Mouse (Mus musculus): ENCODE results near the gene Rnf144b. TPM values are rescaled to one million over a fixed set of nuclear protein-coding genes. Genes with fewer than 3 reads are reported as not detected.
A peak's percentile ranks its signal among the peaks of the same experiment; 100 is the strongest.

The Rnf144b gene
- polyA plus RNA-seq, 1 experiment from 2014 or later = 4.4 TPM

DNA sequence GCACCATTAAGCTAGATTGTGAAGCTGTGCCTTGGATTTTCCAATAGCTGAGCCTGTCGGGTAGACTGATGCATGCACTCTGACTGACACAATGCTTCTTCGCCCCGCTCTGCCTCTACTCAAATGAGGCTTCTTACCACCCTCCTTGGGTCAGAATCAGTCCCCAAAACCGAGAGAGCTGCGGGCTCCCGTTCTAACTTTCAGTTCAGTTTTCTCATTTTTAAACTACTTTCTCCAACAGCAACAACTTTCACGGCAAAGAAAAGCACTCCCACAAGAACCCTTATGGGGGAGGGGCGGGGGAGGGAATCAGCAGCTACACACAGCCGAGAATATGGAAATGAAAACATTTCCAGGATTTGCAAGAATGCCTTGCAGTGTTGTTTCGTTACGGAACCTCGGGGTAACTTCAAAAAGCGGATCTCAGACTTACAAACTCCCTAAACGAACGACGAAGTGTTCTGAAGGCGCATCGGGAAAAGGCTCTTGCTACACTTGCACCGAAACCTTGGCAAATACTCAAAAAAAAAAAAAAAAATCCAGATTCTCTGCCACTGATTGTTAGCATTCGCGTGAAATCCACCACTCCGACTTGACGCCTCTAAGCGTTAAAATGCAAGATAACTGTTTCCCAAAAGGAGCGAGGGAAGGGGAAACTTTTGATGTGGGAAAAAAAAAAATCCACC is 17.5 kb upstream of the Rnf144b start:
- Histone ChIP-seq H3K9ac (peak overlapping the region; percentile 94), H3K4me3 (peak overlapping the region; percentile 79), H3K4me2 (peak overlapping the region; percentile 54), H3K36me3 (peaks cover 8% of the 10 kb centered on the region; the same call in 1 of the 2 replicates), H3K4me1 (peaks cover 14% of the 10 kb centered on the region), H3K27me3 (no peaks in the 10 kb centered on the region), H3K27ac (peak overlapping the region; percentile 100), H3K9me3 (no peaks in the 10 kb centered on the region)
- under 1% methylated on average over 25 of the region's 25 CpGs for WGBS
- ATAC-seq (ENCODE audit: insufficient number of reproducible peaks, low FRiP score, low TSS enrichment, low read depth) = no peak

DNA sequence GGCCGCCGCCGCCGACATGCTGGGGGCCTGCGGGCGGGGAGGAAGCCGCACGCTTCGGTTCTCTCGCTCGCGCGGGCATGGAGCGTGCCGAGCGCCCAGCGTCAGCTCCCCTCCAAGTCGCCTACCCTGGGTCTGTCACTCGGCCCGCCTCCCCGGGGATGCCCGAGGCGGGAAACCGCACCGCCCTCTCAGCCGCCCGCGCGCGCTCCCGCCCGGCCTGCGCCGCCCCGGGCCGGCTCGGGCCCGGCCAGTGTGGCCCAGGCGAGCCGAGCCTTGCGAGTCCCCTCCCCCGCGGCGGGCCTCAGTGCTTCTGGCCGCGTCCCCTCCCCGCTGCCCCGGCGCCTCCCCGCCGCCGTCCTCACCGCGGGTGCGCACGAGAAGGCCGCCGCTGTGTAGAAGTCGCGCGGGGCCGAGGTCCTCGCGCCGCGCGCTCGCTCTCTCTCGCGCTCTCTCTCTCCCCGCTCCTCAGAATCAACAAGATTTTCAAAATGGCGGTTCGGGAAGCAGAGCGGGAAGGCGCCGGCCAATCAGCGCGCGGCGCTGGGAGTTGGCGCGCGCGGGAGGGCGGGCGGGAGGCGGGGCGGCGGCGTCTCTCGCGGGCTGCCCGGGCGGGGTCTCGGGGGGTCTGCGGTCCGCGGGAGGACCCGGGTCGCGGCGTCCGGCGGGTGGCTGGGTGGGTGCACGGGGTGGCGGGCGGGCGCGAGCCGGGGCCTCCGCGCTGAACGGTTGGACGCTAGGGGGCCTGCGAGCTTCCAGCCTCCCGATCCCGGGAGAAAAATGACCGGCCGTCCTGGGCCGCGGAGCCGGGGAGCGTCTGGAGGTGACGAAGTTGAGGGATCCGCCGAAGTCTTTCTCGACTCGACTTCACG is 16.5 kb upstream of the Rnf144b start, which contains the start of gene Dek:
Dek (minus strand) TSS at position 491 of the 869 bp plus-strand sequence.
- peak within 1 kb of the TSS; percentile 94 for H3K9ac ChIP-seq
- H3K4me1 ChIP-seq = peaks cover 14% of the 10 kb centered on the region
- peak within 1 kb of the TSS; percentile 79 for H3K4me3 ChIP-seq
- ATAC-seq (ENCODE audit: insufficient number of reproducible peaks, low FRiP score, low TSS enrichment, low read depth) = peak; percentile 91
- H3K36me3 ChIP-seq = 0 out of 2 replicates have a peak, but pooled peaks cover 4% of the 10 kb centered on the region
- no peaks in the 10 kb centered on the region for H3K27me3 ChIP-seq
- WGBS = under 1% methylated on average over 124 of the region's 129 CpGs
- H3K4me2 ChIP-seq = peak within 1 kb of the TSS; percentile 57
- no peaks in the 10 kb centered on the region for H3K9me3 ChIP-seq
- peak within 1 kb of the TSS; percentile 100 for H3K27ac ChIP-seq

DNA sequence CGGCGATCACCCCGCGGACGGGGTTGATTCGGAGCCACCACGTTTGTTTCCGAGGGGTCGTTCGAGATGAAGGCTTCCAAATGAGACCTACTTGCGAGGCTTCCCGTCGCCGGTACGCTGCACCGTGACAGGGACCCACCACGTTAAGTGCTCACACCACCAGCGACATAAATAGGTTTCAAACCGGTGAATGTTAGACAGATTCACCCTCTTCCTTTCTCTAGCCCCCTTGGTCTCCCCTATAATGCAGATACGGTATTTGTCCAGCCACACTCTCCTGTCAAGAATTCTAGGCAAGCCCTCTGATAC is 15.9 kb upstream of the Rnf144b start:
- H3K9ac ChIP-seq = peak overlapping the region; percentile 94
- no peaks in the 10 kb centered on the region for H3K27me3 ChIP-seq
- H3K4me1 ChIP-seq = peaks cover 14% of the 10 kb centered on the region
- 0 out of 2 replicates have a peak, but pooled peaks cover 4% of the 10 kb centered on the region for H3K36me3 ChIP-seq
- peak overlapping the region; percentile 57 for H3K4me2 ChIP-seq
- H3K27ac ChIP-seq = peak overlapping the region; percentile 100
- H3K4me3 ChIP-seq = peak overlapping the region; percentile 79
- under 1% methylated on average over 20 of the region's 20 CpGs for WGBS
- H3K9me3 ChIP-seq = no peaks in the 10 kb centered on the region
- peak; percentile 9; the same call in 1 of the 2 replicates for ATAC-seq (ENCODE audit: insufficient number of reproducible peaks, low FRiP score, low TSS enrichment, low read depth)

DNA sequence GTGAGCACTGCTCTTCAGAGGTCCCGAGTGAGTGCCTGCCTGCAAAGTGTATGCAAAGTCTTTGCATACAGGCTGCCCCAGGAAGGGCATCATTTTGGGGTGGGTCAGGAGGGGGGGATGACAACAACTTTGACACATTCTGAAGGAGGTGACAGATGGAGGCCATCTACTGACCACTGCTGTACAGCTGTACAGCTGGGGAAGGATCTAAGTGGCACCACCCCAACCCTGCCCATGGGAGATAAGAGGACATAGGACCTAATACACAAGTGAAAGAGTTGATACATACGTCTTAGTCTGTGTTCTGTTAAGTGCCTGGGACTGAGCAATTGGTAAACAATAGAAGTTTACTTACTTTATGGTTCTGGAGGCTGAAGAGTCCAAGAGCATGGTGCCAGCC is 13.2 kb upstream of the Rnf144b start:
- no peaks in the 10 kb centered on the region for H3K36me3 ChIP-seq
- no peak overlapping the region for H3K4me2 ChIP-seq
- H3K4me1 ChIP-seq = peaks cover 1% of the 10 kb centered on the region
- H3K27me3 ChIP-seq = no peaks in the 10 kb centered on the region
- H3K27ac ChIP-seq = no peak overlapping the region
- WGBS = 76% methylated on average over 2 of the region's 2 CpGs
- H3K4me3 ChIP-seq = no peak overlapping the region
- H3K9ac ChIP-seq = no peak overlapping the region
- H3K9me3 ChIP-seq = no peaks in the 10 kb centered on the region
- no peak for ATAC-seq (ENCODE audit: insufficient number of reproducible peaks, low FRiP score, low TSS enrichment, low read depth)

DNA sequence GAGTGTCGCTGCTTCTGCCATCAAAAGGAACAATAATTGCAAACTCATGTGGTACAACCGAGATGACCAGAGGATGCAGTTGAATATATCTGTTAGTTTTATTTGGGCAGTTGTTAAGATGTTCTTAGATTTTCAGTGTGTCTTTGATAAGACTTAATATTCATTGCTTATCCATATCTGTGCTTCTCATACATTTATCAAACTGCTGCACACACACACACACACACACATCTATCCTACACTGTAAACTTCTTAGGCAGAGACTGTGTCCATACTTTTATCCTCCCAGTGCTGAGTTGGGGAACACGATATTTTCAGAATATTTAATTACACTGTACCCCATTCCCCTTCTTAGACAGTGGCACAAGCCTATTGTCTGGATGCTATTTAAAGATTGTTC is 11.3 kb upstream of the Rnf144b start:
- Histone ChIP-seq H3K4me3 (no peak overlapping the region), H3K27ac (no peak overlapping the region), H3K36me3 (no peaks in the 10 kb centered on the region), H3K9me3 (no peaks in the 10 kb centered on the region), H3K9ac (no peak overlapping the region), H3K27me3 (no peaks in the 10 kb centered on the region), H3K4me2 (no peak overlapping the region), H3K4me1 (no peaks in the 10 kb centered on the region)
- WGBS = 84% methylated on average over 3 of the region's 3 CpGs
- no peak for ATAC-seq (ENCODE audit: insufficient number of reproducible peaks, low FRiP score, low TSS enrichment, low read depth)

DNA sequence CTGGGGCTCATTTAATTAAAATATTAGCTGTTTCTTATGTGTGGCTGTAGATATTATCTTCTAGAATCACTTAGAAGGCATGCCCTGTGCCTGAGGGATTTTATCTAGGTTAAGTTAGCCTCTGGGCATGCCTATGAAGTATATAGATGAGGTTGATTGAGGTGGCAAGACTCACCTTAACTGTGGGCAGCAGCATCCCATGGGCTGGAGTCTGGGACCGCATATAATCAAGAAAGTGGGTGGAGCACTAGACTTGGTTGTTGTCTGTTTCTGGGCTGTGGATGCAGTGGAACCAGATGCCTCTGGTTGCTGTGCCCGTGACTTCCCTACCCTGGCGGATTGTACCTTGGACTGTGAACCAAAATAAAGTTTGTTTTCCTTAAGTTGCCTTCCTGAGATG is 10.4 kb upstream of the Rnf144b start:
- no peaks in the 10 kb centered on the region for H3K27me3 ChIP-seq
- H3K9ac ChIP-seq = no peak overlapping the region
- ATAC-seq (ENCODE audit: insufficient number of reproducible peaks, low FRiP score, low TSS enrichment, low read depth) = no peak
- 73% methylated on average over 3 of the region's 3 CpGs for WGBS
- H3K4me3 ChIP-seq = no peak overlapping the region
- no peaks in the 10 kb centered on the region for H3K36me3 ChIP-seq
- H3K4me2 ChIP-seq = no peak overlapping the region
- no peak overlapping the region for H3K27ac ChIP-seq
- no peaks in the 10 kb centered on the region for H3K9me3 ChIP-seq
- H3K4me1 ChIP-seq = no peaks in the 10 kb centered on the region

DNA sequence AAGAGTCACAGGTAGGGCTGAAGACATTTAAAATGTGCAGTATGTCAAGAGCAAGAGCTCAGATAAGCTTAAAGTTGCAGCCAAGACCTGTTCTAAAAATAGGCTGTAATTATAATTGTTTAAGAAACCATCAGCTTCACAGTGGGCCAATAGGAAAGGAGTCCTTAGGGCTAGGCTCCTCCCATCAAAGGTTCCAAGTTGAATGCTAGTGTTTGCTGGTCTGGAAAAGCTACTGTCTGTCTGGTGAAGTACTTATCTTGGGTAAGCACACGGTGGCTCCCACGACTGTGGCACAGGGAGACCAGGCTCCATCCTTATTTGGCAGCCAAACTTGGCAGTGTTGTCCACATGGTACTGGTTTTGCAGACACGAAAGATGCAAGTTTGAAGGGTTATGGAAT is 9.5 kb upstream of the Rnf144b start:
- Histone ChIP-seq H3K4me1 (no peaks in the 10 kb centered on the region), H3K9me3 (no peaks in the 10 kb centered on the region), H3K9ac (no peak overlapping the region), H3K27me3 (no peaks in the 10 kb centered on the region), H3K4me2 (no peak overlapping the region), H3K27ac (no peak overlapping the region), H3K4me3 (no peak overlapping the region), H3K36me3 (no peaks in the 10 kb centered on the region)
- ATAC-seq (ENCODE audit: insufficient number of reproducible peaks, low FRiP score, low TSS enrichment, low read depth) = no peak
- 54% methylated on average over 3 of the region's 3 CpGs for WGBS

DNA sequence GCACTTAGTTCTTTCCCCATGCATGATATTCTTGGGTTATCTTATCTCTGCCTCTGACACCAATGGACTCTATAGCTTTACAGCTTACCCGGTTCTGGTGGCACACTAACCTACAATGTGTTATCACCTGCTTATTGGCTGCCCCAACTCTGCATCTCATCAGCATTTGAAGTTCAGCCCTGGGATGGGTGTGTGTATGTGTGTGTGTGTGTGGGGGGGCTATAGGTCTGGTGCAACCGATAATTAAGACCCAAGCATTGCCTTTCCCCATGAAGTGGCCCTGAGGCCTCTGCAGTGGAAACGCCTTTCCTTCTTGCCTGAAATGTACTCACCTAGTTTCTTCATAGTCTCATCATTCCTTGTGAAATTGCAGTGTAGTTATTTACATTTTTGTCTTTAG is 6.5 kb upstream of the Rnf144b start:
- WGBS = 77% methylated on average over 3 of the region's 3 CpGs
- H3K9me3 ChIP-seq = no peaks in the 10 kb centered on the region
- no peak overlapping the region for H3K4me3 ChIP-seq
- H3K9ac ChIP-seq = no peak overlapping the region
- H3K27me3 ChIP-seq = 0 out of 2 replicates have a peak, but pooled peaks cover 5% of the 10 kb centered on the region
- no peak overlapping the region for H3K27ac ChIP-seq
- no peak overlapping the region for H3K4me2 ChIP-seq
- H3K4me1 ChIP-seq = no peaks in the 10 kb centered on the region
- H3K36me3 ChIP-seq = no peaks in the 10 kb centered on the region
- ATAC-seq (ENCODE audit: insufficient number of reproducible peaks, low FRiP score, low TSS enrichment, low read depth) = no peak

DNA sequence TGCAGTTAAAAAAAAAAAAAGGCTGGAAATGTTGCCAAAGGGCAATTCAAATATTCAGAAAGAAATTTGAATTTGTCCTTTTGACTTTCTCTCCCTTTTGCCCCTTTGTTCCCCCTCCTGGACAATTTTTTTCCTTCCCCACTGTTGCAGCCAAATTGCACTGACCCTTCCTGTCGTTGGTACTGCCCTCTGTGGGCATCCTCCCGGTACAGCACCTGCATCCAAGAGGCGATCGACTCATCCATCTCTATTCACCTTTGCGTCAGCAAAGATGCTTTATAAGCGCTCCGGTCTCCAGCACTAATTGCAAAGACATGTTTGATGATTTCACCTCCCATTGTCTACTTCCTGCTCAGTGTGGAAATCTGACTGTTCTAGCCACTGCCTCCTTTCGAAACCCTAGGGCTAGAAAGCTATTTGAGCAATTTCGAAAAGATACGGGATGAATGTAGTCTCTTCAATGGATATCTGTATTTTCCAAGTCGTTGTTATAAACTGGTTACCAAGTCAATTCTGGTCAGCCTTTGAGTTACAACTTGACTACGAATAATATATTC is 1.0 kb upstream of the Rnf144b start:
- H3K4me3 ChIP-seq = 0 out of 2 replicates have a peak overlapping the region, but pooled peaks have one; percentile 53
- H3K27me3 ChIP-seq = peaks cover 20% of the 10 kb centered on the region
- H3K9me3 ChIP-seq = no peaks in the 10 kb centered on the region
- no peaks in the 10 kb centered on the region for H3K36me3 ChIP-seq
- no peak overlapping the region for H3K9ac ChIP-seq
- H3K27ac ChIP-seq = no peak overlapping the region
- WGBS = 37% methylated on average over 12 of the region's 12 CpGs
- H3K4me2 ChIP-seq = peak overlapping the region; percentile 90; the same call in 1 of the 2 replicates
- H3K4me1 ChIP-seq = peaks cover 16% of the 10 kb centered on the region
- ATAC-seq (ENCODE audit: insufficient number of reproducible peaks, low FRiP score, low TSS enrichment, low read depth) = no peak

DNA sequence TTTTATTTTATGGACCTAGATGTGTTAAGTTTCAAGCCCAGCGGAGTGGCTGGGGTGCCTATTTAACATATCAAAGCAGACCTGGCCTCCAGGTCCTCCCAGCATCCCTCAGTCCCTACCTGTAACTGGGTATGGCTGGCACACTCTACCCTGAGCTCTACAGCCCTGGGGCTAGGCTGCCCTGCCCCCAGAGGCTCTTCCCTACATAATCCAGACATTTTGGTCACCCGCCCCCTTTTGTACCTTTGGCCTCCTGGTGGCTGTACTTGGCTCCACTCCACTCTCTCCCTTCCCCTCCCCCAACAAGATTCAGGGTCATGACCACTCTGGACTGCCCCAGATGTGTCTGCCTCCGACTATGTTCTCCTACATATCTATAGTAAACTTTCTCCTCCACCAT is 2.0 kb downstream of the Rnf144b start:
- no peak overlapping the region for H3K4me3 ChIP-seq
- H3K9me3 ChIP-seq = no peaks in the 10 kb centered on the region
- H3K36me3 ChIP-seq = no peaks in the 10 kb centered on the region
- H3K4me1 ChIP-seq = peaks cover 16% of the 10 kb centered on the region
- WGBS = 49% methylated on average over 3 of the region's 3 CpGs
- no peak overlapping the region for H3K4me2 ChIP-seq
- peaks cover 20% of the 10 kb centered on the region for H3K27me3 ChIP-seq
- H3K27ac ChIP-seq = no peak overlapping the region
- H3K9ac ChIP-seq = no peak overlapping the region
- ATAC-seq (ENCODE audit: insufficient number of reproducible peaks, low FRiP score, low TSS enrichment, low read depth) = no peak

DNA sequence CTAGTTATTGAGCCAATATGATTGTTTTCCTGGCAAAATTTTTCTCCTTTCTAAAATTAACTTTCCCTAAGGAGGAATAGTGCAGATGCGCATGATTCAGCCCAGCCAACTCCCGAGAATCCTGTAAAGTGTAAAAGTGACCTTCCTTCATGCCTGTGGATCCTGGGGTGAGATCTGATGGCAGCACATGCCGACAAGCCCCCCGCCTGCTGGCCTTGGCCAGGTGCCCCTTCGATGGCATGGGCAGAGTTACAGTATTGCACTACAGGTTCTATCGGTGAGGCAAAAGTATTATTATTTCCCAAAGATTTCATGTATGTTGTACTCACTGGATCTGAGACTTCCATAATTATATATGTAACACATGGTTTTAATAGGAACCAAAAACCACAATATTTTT is 2.5 kb downstream of the Rnf144b start:
- Histone ChIP-seq H3K27me3 (peaks cover 20% of the 10 kb centered on the region), H3K9ac (no peak overlapping the region), H3K36me3 (no peaks in the 10 kb centered on the region), H3K4me1 (peaks cover 16% of the 10 kb centered on the region), H3K4me2 (no peak overlapping the region), H3K27ac (no peak overlapping the region), H3K9me3 (no peaks in the 10 kb centered on the region), H3K4me3 (no peak overlapping the region)
- no peak for ATAC-seq (ENCODE audit: insufficient number of reproducible peaks, low FRiP score, low TSS enrichment, low read depth)
- 60% methylated on average over 6 of the region's 6 CpGs for WGBS

DNA sequence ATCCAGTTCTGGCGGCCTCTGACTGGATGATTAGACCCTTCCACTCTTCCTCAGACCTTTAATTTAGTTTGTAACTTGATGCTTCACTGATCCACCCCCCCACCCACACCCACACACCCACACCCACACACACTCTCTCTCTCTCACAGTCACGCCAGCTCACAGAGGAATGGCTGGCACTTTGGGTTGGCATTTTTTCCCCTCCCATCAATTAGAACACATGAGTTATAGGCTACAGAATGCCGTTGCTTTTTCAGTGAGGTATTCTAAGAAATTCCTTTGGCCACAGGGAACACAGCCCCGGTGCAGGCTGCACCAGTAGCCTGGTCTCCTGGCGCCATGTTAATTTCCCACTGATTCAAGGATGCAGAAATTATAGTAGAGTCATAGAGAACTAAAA is 3.1 kb downstream of the Rnf144b start:
- Histone ChIP-seq H3K9ac (no peak overlapping the region), H3K27me3 (peaks cover 19% of the 10 kb centered on the region), H3K4me2 (no peak overlapping the region), H3K27ac (no peak overlapping the region), H3K36me3 (no peaks in the 10 kb centered on the region), H3K4me1 (peaks cover 16% of the 10 kb centered on the region), H3K9me3 (no peaks in the 10 kb centered on the region), H3K4me3 (no peak overlapping the region)
- WGBS = 50% methylated on average over 5 of the region's 5 CpGs
- no peak for ATAC-seq (ENCODE audit: insufficient number of reproducible peaks, low FRiP score, low TSS enrichment, low read depth)

Data from limb, embryonic 15.5 days (tissue).